In the genomic region with DNA sequence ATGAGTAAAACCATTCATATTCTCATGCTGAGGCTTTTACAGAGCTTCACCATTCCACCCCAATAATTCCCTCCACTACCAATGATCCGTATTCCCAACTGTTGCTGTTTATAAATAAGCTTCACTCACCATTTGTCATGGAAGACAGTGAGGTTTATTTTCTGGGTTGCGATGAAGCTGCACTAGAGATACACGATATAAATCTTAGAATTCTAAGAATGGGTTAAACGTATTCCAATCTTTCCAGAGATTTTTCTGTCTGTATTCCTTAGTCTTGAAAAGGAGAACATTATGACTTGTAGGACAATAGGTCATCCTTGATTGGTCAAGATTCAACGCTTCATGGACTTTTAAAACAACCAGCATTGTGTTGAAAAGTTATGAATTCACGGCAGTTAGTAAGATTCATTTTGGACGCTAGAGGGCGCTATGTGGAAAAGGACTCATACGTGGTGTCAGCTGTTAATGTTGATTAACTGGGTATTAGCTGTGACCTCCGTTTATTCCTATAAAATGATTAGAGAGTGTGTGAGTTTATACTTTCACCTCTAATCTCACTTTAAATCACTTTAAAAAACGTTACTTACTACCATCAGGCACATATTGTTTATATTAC, we compare ENCODE assay signal across 8 mouse cellular contexts. TPM values are rescaled to one million over a fixed set of nuclear protein-coding genes. Genes with fewer than 3 reads are reported as not detected.
DNase-seq lines count a peak whose midpoint lies in the region; ATAC-seq and TF ChIP-seq lines count a peak whose summit lies in the region.

No protein-coding gene starts in this region.

- peaks cover 1% of the 10 kb centered on the region for H3K36me3 ChIP-seq in embryonic facial prominence, embryonic 10.5 days (replicated peaks)
- peaks cover 2% of the 10 kb centered on the region; the same call in 1 of the 2 replicates for H3K36me3 ChIP-seq in heart, embryonic 14.5 days (ENCODE audit: control insufficient read depth, insufficient read depth, low read length)
- no peaks in the 10 kb centered on the region for H3K36me3 ChIP-seq in neural tube, embryonic 15.5 days

- H3K9ac ChIP-seq in heart, embryonic 14.5 days (ENCODE audit: low read length), result peak overlapping the region; percentile 72
- peak overlapping the region; percentile 62 for H3K9ac ChIP-seq in neural tube, embryonic 15.5 days (replicated peaks)

- peak overlapping the region; percentile 86 for H3K4me2 ChIP-seq in heart, embryonic 14.5 days (ENCODE audit: low read length)
- peak overlapping the region; percentile 62 for H3K4me2 ChIP-seq in neural tube, embryonic 15.5 days

- peaks cover 22% of the 10 kb centered on the region for H3K4me1 ChIP-seq in embryonic facial prominence, embryonic 10.5 days
- H3K4me1 ChIP-seq in heart, embryonic 14.5 days (ENCODE audit: control insufficient read depth in 2 of 2, insufficient read depth in 2 of 2, low read length in 2 of 2), result peaks cover 0 to 8% of the 10 kb centered on the region in 2 experiments; a peak in 2 of 4 replicates
- H3K4me1 ChIP-seq in lung, adult 2 months (ENCODE audit: control insufficient read depth, insufficient read depth, low read length), result peaks cover 7% of the 10 kb centered on the region
- H3K4me1 ChIP-seq in neural tube, embryonic 15.5 days, result peaks cover 29% of the 10 kb centered on the region

- peak overlapping the region; percentile 81 for H3K4me3 ChIP-seq in embryonic facial prominence, embryonic 10.5 days
- H3K4me3 ChIP-seq in heart, embryonic 14.5 days (ENCODE audit: control insufficient read depth in 1 of 2, insufficient read depth in 1 of 2, low read depth in 1 of 2, low read length in 2 of 2), result peak overlapping the region; percentile 66 to 73; a peak in 3 of 4 replicates
- peak overlapping the region; percentile 28 for H3K4me3 ChIP-seq in lung, adult 2 months (replicated peaks; ENCODE audit: extremely low read depth, low read depth, low read length)
- peak overlapping the region; percentile 85 for H3K4me3 ChIP-seq in neural tube, embryonic 15.5 days (replicated peaks)

- peak; percentile 1; the same call in 1 of the 2 replicates for TF ChIP-seq CTCF in lung, adult 2 months (IDR thresholded peaks at IDR 0.05; ENCODE audit: insufficient read depth, low read length)

- TF ChIP-seq POLR2A in lung, adult 2 months (IDR thresholded peaks at IDR 0.05; ENCODE audit: borderline replicate concordance, extremely low read depth, low read depth, low read length), result no peak

- peak; percentile 16 for ATAC-seq in activated CD4-positive, CD25-positive, alpha-beta regulatory T cell, adult 4 months
- no peak for ATAC-seq in heart, embryonic 14.5 days (ENCODE audit: insufficient number of reproducible peaks, insufficient read depth, low FRiP score, low read depth)
- no peak for ATAC-seq in neural tube, embryonic 15.5 days (ENCODE audit: low FRiP score)

- H3K9me3 ChIP-seq in embryonic facial prominence, embryonic 10.5 days, result no peaks in the 10 kb centered on the region
- H3K9me3 ChIP-seq in heart, embryonic 14.5 days (ENCODE audit: control insufficient read depth, low read length), result no peaks in the 10 kb centered on the region
- H3K9me3 ChIP-seq in neural tube, embryonic 15.5 days (replicated peaks), result no peaks in the 10 kb centered on the region

- 6% methylated on average over 11 of the region's 11 CpGs for WGBS in embryonic facial prominence, embryonic 10.5 days
- WGBS in heart, embryonic 14.5 days, result 4% methylated on average over 11 of the region's 11 CpGs
- 2% methylated on average over 11 of the region's 11 CpGs for WGBS in lung, adult 2 months
- 6% methylated on average over 11 of the region's 11 CpGs for WGBS in neural tube, embryonic 15.5 days

- peak overlapping the region; percentile 96 for H3K27ac ChIP-seq in embryonic facial prominence, embryonic 10.5 days (replicated peaks)
- H3K27ac ChIP-seq in heart, embryonic 14.5 days (replicated peaks in 1 of 2; ENCODE audit: control insufficient read depth in 1 of 2, insufficient read depth in 1 of 2, low read depth in 2 of 2, low read length in 2 of 2), result peak overlapping the region in 1 of 2 experiments; percentile 90; a peak in 3 of 4 replicates
- H3K27ac ChIP-seq in neural tube, embryonic 15.5 days (replicated peaks), result peak overlapping the region; percentile 99

- DNase-seq in CD8-positive naive resting alpha-beta T cell, adult 2 months (ENCODE audit: low read depth in 2 of 2, low spot score in 2 of 2), result peak; percentile 61
- DNase-seq in embryonic facial prominence, embryonic 10.5 days (ENCODE audit: low spot score), result peak; percentile 45
- DNase-seq in kidney, postnatal 36 days, result peak; percentile 80 to 81
- no peak for DNase-seq in lung, adult 2 months
- no peak for DNase-seq in urinary bladder, adult 18-20 months (ENCODE audit: low spot score in 2 of 2)

- H3K27me3 ChIP-seq in embryonic facial prominence, embryonic 10.5 days (replicated peaks; ENCODE audit: low read depth, poor library complexity, severe bottlenecking), result no peaks in the 10 kb centered on the region
- no peaks in the 10 kb centered on the region for H3K27me3 ChIP-seq in heart, embryonic 14.5 days (ENCODE audit: control insufficient read depth, insufficient read depth, low read length)
- H3K27me3 ChIP-seq in neural tube, embryonic 15.5 days (replicated peaks), result no peaks in the 10 kb centered on the region

RNA-seq across cellular contexts. Expression of a gene that starts 6.6 kb away (rescaled TPM):
- 10 to 100 TPM in 1 of 2 experiments, 1 to 10 TPM in 1; 7.0 to 13.7 TPM for polyA plus RNA-seq in activated CD4-positive, CD25-positive, alpha-beta regulatory T cell, adult 4 months (2017; shearing (Covaris generic))
- 228 and 231 TPM in 2 replicates for polyA plus RNA-seq in embryonic facial prominence, embryonic 10.5 days (2016; fragmentation: Nextera tagmentation; extraction: Ambion mirVana)
- 68.4 and 74.3 TPM in 2 replicates for polyA plus RNA-seq in heart, embryonic 14.5 days (2014; fragmentation: Nextera tagmentation; extraction: Ambion mirVana)
- 18.3 and 32.7 TPM in 2 replicates for polyA plus RNA-seq in lung, adult 2 months (2012; rRNA removed)
- 397 and 446 TPM in 2 replicates for polyA plus RNA-seq in neural tube, embryonic 15.5 days (2015; fragmentation: Nextera tagmentation; extraction: Ambion mirVana)

RNA-seq across cellular contexts. Expression of a gene that starts 6.7 kb away (rescaled TPM):
- polyA plus RNA-seq in activated CD4-positive, CD25-positive, alpha-beta regulatory T cell, adult 4 months (2017; shearing (Covaris generic)), result 10 to 100 TPM; 11.5 to 13.6 TPM
- polyA plus RNA-seq in embryonic facial prominence, embryonic 10.5 days (2016; fragmentation: Nextera tagmentation; extraction: Ambion mirVana), result 13.5 and 13.7 TPM in 2 replicates
- polyA plus RNA-seq in heart, embryonic 14.5 days (2014; fragmentation: Nextera tagmentation; extraction: Ambion mirVana), result 9.5 TPM in 2 replicates
- polyA plus RNA-seq in lung, adult 2 months (2012; rRNA removed), result 5.6 and 8.1 TPM in 2 replicates
- 9.5 and 9.6 TPM in 2 replicates for polyA plus RNA-seq in neural tube, embryonic 15.5 days (2015; fragmentation: Nextera tagmentation; extraction: Ambion mirVana)

RNA-seq across cellular contexts. Expression of a gene that starts 56.7 kb away (rescaled TPM):
- polyA plus RNA-seq in activated CD4-positive, CD25-positive, alpha-beta regulatory T cell, adult 4 months (2017; shearing (Covaris generic)), result not detected
- polyA plus RNA-seq in embryonic facial prominence, embryonic 10.5 days (2016; fragmentation: Nextera tagmentation; extraction: Ambion mirVana), result 0.50 and 0.56 TPM in 2 replicates
- 0.23 and 0.43 TPM in 2 replicates for polyA plus RNA-seq in heart, embryonic 14.5 days (2014; fragmentation: Nextera tagmentation; extraction: Ambion mirVana)
- polyA plus RNA-seq in lung, adult 2 months (2012; rRNA removed), result 0.05 and 0.06 TPM in 2 replicates
- polyA plus RNA-seq in neural tube, embryonic 15.5 days (2015; fragmentation: Nextera tagmentation; extraction: Ambion mirVana), result 2.3 and 2.4 TPM in 2 replicates

Comparison
In these comparisons a context has a peak if more than half of its experiments do, and no peak if none do; other contexts are left out.
1. DNase-seq: peak in CD8-positive naive resting alpha-beta T cell, adult 2 months (2 of 2), embryonic facial prominence, embryonic 10.5 days (single experiment) and kidney, postnatal 36 days (2 of 2); none in lung, adult 2 months (single experiment) and urinary bladder, adult 18-20 months (0 of 2).
2. H3K4me3 ChIP-seq: peak in every context shown above with its lines; median percentile 85 in neural tube, embryonic 15.5 days; 81 in embryonic facial prominence, embryonic 10.5 days; 70 in heart, embryonic 14.5 days; 28 in lung, adult 2 months.